26 mouse cellular contexts compared by ENCODE assay signal in genomic region chr6:93736071-93736470, GRCm38 (mm10).
A peak's percentile ranks its signal among the peaks of the same experiment; 100 is the strongest.
DNase-seq lines count a peak whose midpoint lies in the region; TF ChIP-seq lines count a peak whose summit lies in the region.
"Had no signal": no experiment of that assay in that cellular context is flagged by ENCODE, and none has a peak within 500 bp of the region (broad histone marks: within the 10 kb centered on the region; RNA-seq: fewer than 3 reads in every experiment).

No protein-coding gene starts in this region.

- no peak overlapping the region for H3K4me3 ChIP-seq in left cerebral cortex, adult 2 months
- H3K4me3 ChIP-seq: embryonic facial prominence, embryonic 13.5 days; forebrain, embryonic 10.5 days; heart, embryonic 15.5 days; midbrain, embryonic 13.5 days had no signal

- peak overlapping the region; percentile 55 for H3K27ac ChIP-seq in left cerebral cortex, adult 2 months
- H3K27ac ChIP-seq: embryonic facial prominence, embryonic 13.5 days; forebrain, embryonic 10.5 days; heart, embryonic 15.5 days; hindbrain, embryonic 14.5 days; liver, embryonic 14.5 days; macrophage; midbrain, embryonic 13.5 days had no signal

- no peak for TF ChIP-seq CTCF in left cerebral cortex, adult 2 months (IDR thresholded peaks at IDR 0.05)

- intact Hi-C loops in gastrocnemius, postnatal 14 days (cut with DNase I; ENCODE audit: low total_unique reads) = no loop called here
- intact Hi-C loops in heart, postnatal 36 days (cut with DNase I) = no loop called here
- intact Hi-C loops in left cerebral cortex, adult 2 months (cut with DNase I) = no loop called here

- peak; percentile 59 for DNase-seq in gastrocnemius, adult 18-20 months (ENCODE audit: low spot score)
- DNase-seq in gastrocnemius, postnatal 14 days = no peak
- DNase-seq in heart, adult 8-10 months (ENCODE audit: low spot score) = peak; percentile 14
- no peak for DNase-seq in heart, postnatal 36 days
- no peak for DNase-seq in left cerebral cortex, adult 2 months (ENCODE audit: extremely low spot score in 1 of 2, low spot score in 2 of 2)
- no peak for DNase-seq in left cerebral cortex, adult 18-20 months (ENCODE audit: low spot score in 2 of 2)
- DNase-seq in natural killer cell, adult 2 months (ENCODE audit: low spot score in 2 of 2) = no peak
- DNase-seq: adrenal gland, adult 8-10 months; cerebellum, adult 11 months; cerebellum, adult 9-10 months; kidney, adult 9 months; kidney, postnatal 10 days; layer of hippocampus, postnatal 36 days; liver; lung, adult 2 months; lung, postnatal 10 days; right cerebral cortex, postnatal 25 days; spleen, adult 18-20 months; thymus, postnatal 14 days had no signal

Comparison
In these comparisons a context has a peak if more than half of its experiments do, and no peak if none do; other contexts are left out.
1. DNase-seq: peak in gastrocnemius, adult 18-20 months (single experiment) and heart, adult 8-10 months (single experiment); none in gastrocnemius, postnatal 14 days (single experiment), heart, postnatal 36 days (0 of 2), left cerebral cortex, adult 2 months (0 of 2), left cerebral cortex, adult 18-20 months (0 of 2) and natural killer cell, adult 2 months (0 of 2).